Mouse (Mus musculus) heart, adult 18-20 months (tissue): ENCODE measurements around the gene Myo1d. TPM values are rescaled to one million over a fixed set of nuclear protein-coding genes. Genes with fewer than 3 reads are reported as not detected.

Source experiments
- DNase-seq, 2 experiments: peaks; one replicate each; pipeline ENCODE4 v3.0.0; 2021 to 2022; ENCODE audit warnings: mixed read lengths in 1 of 2
- total RNA-seq, 2 experiments: library from RNA; stranded (reverse); gene quantifications; 2 replicates each; pipeline ENCODE4 v1.2.3; 2021

Gene Myo1d
- total RNA-seq, 2 experiments from 2014 or later, result 10.1 to 10.3 TPM

GRCm38 (mm10) chr11:80723406-80724047 is 56.3 kb downstream of the Myo1d start:
- no peak for DNase-seq

- DNase-seq, result no peak
These were observed 60.8 kb downstream of the Myo1d start for GRCm38 (mm10) chr11:80719014-80719413.

GRCm38 (mm10) chr11:80718036-80718435 is 61.8 kb downstream of the Myo1d start:
- DNase-seq, result no peak

- peak; percentile 30 to 83 for DNase-seq
These were observed 64.7 kb downstream of the Myo1d start for GRCm38 (mm10) chr11:80715115-80715514.

GRCm38 (mm10) chr11:80713705-80714104 is 66.1 kb downstream of the Myo1d start:
- DNase-seq, result no peak

- no peak for DNase-seq
These were observed 67.6 kb downstream of the Myo1d start for GRCm38 (mm10) chr11:80712201-80712600.

GRCm38 (mm10) chr11:80711336-80711735 is 68.5 kb downstream of the Myo1d start:
- DNase-seq, result peak; percentile 76 to 87

- DNase-seq, result no peak
These were observed 79.2 kb downstream of the Myo1d start for GRCm38 (mm10) chr11:80700611-80701010.

- DNase-seq, result no peak
These were observed 81.1 kb downstream of the Myo1d start for GRCm38 (mm10) chr11:80698721-80699120.

GRCm38 (mm10) chr11:80696350-80696749 is 83.5 kb downstream of the Myo1d start:
- peak; percentile 38 to 60 for DNase-seq

GRCm38 (mm10) chr11:80684603-80685002 is 95.2 kb downstream of the Myo1d start:
- no peak for DNase-seq

GRCm38 (mm10) chr11:80682745-80683144 is 97.1 kb downstream of the Myo1d start:
- DNase-seq, result peak in 1 of 2 experiments; percentile 20

- no peak for DNase-seq
These were observed 106.8 kb downstream of the Myo1d start for GRCm38 (mm10) chr11:80673013-80673412.

GRCm38 (mm10) chr11:80670391-80670790 is 109.4 kb downstream of the Myo1d start:
- peak; percentile 22 to 55 for DNase-seq

GRCm38 (mm10) chr11:80669934-80670333 is 109.9 kb downstream of the Myo1d start:
- DNase-seq, result no peak

GRCm38 (mm10) chr11:80666211-80666610 is 113.6 kb downstream of the Myo1d start:
- no peak for DNase-seq

GRCm38 (mm10) chr11:80664261-80664660 is 115.6 kb downstream of the Myo1d start:
- DNase-seq, result no peak

- no peak for DNase-seq
These were observed 134.7 kb downstream of the Myo1d start for GRCm38 (mm10) chr11:80645111-80645510.

- no peak for DNase-seq
These were observed 150.6 kb downstream of the Myo1d start for GRCm38 (mm10) chr11:80628992-80629865.

- DNase-seq, result no peak
These were observed 151.2 kb downstream of the Myo1d start for GRCm38 (mm10) chr11:80628581-80628980.

GRCm38 (mm10) chr11:80623038-80623380 is 156.8 kb downstream of the Myo1d start:
- no peak for DNase-seq

GRCm38 (mm10) chr11:80622233-80623037 is 157.4 kb downstream of the Myo1d start:
- DNase-seq, result no peak
